Mouse (Mus musculus): ENCODE data around the gene Utp4.

GRCm38 (mm10) chr8:106924904-106925349, 31.5 kb downstream of the Utp4 start:
- no peak for TF ChIP-seq POLR2A (IDR thresholded peaks at IDR 0.05; ENCODE audit: control insufficient read depth in 1 of 2, insufficient read depth in 1 of 2, low read depth in 1 of 2, low read length in 2 of 2, poor library complexity in 1 of 2)
- TF ChIP-seq EP300 (IDR thresholded peaks at IDR 0.05; ENCODE audit: low read depth in 1 of 2, low read length in 2 of 2) = no peak
- no peak for TF ChIP-seq ZC3H11A (IDR thresholded peaks at IDR 0.05; ENCODE audit: low read depth, low read length)
- no peak for TF ChIP-seq GATA1 (IDR thresholded peaks at IDR 0.05; ENCODE audit: low read depth, low read length)
- no peak for TF ChIP-seq CTCF (IDR thresholded peaks at IDR 0.05 in 2 of 3, conservative IDR thresholded peaks at IDR 0.05 in 1 of 3; ENCODE audit: control insufficient read depth in 1 of 3, insufficient read depth in 1 of 3, low read depth in 2 of 3, low read length in 3 of 3, poor library complexity in 1 of 3, severe bottlenecking in 1 of 3)
- TF ChIP-seq MAZ (IDR thresholded peaks at IDR 0.05; ENCODE audit: low read depth, low read length) = no peak
- TF ChIP-seq ETS1 (IDR thresholded peaks at IDR 0.05; ENCODE audit: low read depth, low read length) = no peak
